Mouse (Mus musculus) heart, embryonic 12.5 days (tissue): ENCODE measurements around the gene Rheb. TPM values are rescaled to one million over a fixed set of nuclear protein-coding genes. Genes with fewer than 3 reads are reported as not detected.

Experiments
- polyA plus RNA-seq: library from polyadenylated mRNA; unstranded; fragments of >200 nt; fragmentation: Nextera tagmentation; extraction: Ambion mirVana; gene quantifications from 2 replicates; pipeline ENCODE4 v1.2.1, GENCODE M21; 2016

The Rheb gene
- polyA plus RNA-seq, 1 experiment from 2014 or later, result 260 TPM

Other genes with a start within 250 kb of the Rheb start
- gene Smarcd3, start 218.2 kb downstream of the Rheb start, polyA plus RNA-seq, result 86.4 and 90.3 TPM in 2 replicates
- gene Nub1, start 157.1 kb downstream of the Rheb start, polyA plus RNA-seq, result 29.5 and 31.9 TPM in 2 replicates
- 7.9 and 9.3 TPM in 2 replicates for gene Wdr86, start 111.9 kb downstream of the Rheb start, polyA plus RNA-seq
- 0.51 and 2.7 TPM in 2 replicates for gene Crygn, start 84.6 kb downstream of the Rheb start, polyA plus RNA-seq